Mouse (Mus musculus) liver (tissue): ENCODE measurements around the gene Lmntd2.

Source experiments
- DNase-seq: peaks from one replicate; pipeline ENCODE4 v3.0.0-alpha.2; 2020; ENCODE audit warnings: mixed read lengths

Gene Lmntd2

DNA sequence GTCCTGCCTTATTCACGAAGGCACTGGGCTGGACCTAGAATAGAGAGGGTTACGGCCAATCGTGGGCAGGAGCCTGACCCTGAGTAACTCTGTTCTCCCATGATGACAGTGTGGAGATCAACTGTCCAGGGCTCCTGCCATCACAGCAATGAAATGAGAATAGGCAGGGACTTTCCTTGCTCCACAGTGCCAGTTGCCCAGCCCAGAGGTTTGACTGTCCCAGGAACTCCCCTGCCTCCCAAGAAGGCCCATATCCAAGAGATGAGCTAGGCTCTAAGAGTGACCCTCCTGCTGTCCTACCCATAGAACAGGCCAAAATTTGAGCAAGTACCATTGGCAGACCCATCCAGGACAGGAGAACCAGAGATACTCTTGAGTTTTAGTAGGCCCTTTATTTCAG is 25.1 kb downstream of the Lmntd2 start:
- DNase-seq: no peak

- DNase-seq: no peak
Measured at GRCm38 (mm10) chr7:141188194-141188593, 25.7 kb downstream of the Lmntd2 start.

DNA sequence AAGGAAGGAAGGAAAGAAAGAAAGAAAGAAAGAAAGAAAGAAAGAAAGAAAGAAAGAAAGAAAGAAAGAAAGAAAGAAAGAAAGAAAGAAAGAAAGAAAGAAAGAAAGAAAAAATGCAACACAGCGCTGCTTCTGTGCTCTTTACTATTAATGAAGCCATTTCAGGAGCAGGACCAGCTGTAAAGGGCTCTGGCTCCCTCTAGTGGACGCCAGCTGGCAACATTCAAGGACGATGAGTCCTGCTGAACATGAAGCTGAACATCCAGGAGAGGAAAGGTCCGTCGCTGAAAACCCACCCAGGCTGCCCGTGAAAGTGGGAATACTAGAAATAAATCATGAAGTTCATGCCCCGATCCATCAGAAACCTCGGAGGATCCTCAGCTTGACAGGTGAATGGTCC is 37.7 kb downstream of the Lmntd2 start:
- DNase-seq: peak; percentile 90

DNA sequence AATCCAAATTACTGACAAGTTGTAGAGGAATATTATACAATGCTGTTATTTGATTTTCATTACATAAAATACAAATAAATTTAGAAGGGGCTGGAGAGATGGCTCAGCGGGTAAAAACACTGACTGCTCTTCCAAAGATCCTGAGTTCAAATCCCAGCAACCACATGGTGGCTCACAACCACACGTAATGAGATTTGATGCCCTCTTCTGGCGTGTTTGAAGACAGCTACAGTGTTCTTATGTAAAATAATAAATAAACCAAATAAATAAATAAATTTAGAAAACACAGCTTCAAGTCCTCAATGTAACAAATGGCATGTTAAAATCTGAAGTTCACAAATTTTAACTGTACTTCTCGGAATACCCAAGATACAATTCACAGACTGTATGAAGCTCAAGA is 38.8 kb downstream of the Lmntd2 start:
- no peak for DNase-seq

DNA sequence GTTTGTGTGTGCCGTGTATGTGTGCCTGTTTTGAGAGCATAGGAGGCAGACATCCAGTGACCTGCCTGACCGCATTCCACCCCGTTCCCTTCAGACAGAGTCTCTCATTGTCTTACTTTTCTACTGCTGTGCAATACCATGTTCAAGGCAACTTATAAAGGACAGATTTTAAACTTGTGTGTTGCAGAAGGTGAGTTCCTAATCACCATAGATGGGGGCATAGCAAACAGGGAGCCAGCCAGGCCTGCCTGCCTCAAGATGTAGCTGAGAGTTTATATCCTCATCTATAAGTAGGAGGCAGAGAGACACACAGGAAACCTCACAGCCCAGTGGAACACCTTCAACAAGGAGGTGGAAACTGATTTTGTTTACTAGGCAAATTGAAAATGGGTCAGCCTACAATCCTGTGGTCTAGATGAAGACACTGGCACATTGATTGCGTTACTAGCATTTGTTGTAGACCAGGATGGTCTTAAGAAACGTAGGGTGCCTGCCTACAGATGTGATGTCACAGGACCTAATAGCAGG is 40.5 kb downstream of the Lmntd2 start:
- DNase-seq: no peak

GRCm38 (mm10) chr7:141172116-141173006 is 41.5 kb downstream of the Lmntd2 start, which contains the start of gene Rnh1:
Gene Rnh1 (minus strand): TSS chr7:141172857.
- DNase-seq: peak; percentile 91

GRCm38 (mm10) chr7:141169866-141170265 is 44.0 kb downstream of the Lmntd2 start:
- no peak for DNase-seq

- no peak for DNase-seq
Measured at GRCm38 (mm10) chr7:141169300-141169699, 44.6 kb downstream of the Lmntd2 start.

- peak; percentile 81 for DNase-seq
Measured at GRCm38 (mm10) chr7:141168518-141168953, 45.3 kb downstream of the Lmntd2 start.

- DNase-seq: peak; percentile 67
Measured at GRCm38 (mm10) chr7:141167901-141168517, 45.9 kb downstream of the Lmntd2 start.

GRCm38 (mm10) chr7:141164850-141165249 is 49.0 kb downstream of the Lmntd2 start:
- DNase-seq: no peak

DNA sequence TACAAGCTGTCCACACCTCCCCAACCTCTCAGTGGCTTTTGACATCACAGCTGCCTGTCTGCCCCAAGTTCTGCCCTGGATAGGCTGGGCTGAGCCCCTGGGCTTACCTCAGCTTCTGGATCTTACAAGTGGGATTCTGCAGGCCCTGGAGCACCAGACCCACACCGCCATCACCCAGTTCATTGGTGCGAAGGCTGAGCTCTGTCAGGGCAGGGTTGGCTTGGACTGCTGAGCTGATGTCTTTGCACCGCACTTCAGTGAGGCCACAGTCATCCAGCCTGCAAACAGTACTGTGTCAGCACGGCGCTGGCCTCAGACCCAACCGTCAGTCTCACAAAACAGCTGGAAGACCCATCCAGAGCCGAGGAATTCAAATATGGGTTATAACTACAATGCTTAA is 49.5 kb downstream of the Lmntd2 start:
- DNase-seq: no peak
